Mouse (Mus musculus) adrenal gland, postnatal 10 days (tissue): ENCODE results near the gene Cnga3. TPM values are rescaled to one million over a fixed set of nuclear protein-coding genes. Genes with fewer than 3 reads are reported as not detected.

Source experiments
- DNase-seq: peaks from one replicate; pipeline ENCODE4 v3.0.0; 2021; ENCODE audit warnings: mixed read lengths
- total RNA-seq, 2 experiments: library from RNA; stranded (reverse); gene quantifications; 2 replicates each; pipeline ENCODE4 v1.2.3; 2021

Gene Cnga3
- total RNA-seq, 2 experiments from 2014 or later = 1.5 to 2.2 TPM

GRCm38 (mm10) chr1:37286556-37286955, 72.3 kb downstream of the Cnga3 start:
- DNase-seq = no peak

GRCm38 (mm10) chr1:37287748-37288147, 73.5 kb downstream of the Cnga3 start:
- peak; percentile 72 for DNase-seq

GRCm38 (mm10) chr1:37288181-37288935, 74.1 kb downstream of the Cnga3 start:
- DNase-seq = peak; percentile 34

GRCm38 (mm10) chr1:37288941-37289340, 74.7 kb downstream of the Cnga3 start:
- DNase-seq = no peak

- DNase-seq = no peak
Observed at GRCm38 (mm10) chr1:37296414-37296813, 82.2 kb downstream of the Cnga3 start.

GRCm38 (mm10) chr1:37298904-37299303, 84.7 kb downstream of the Cnga3 start:
- DNase-seq = no peak

GRCm38 (mm10) chr1:37299540-37300491, 85.6 kb downstream of the Cnga3 start, which contains the start of gene Inpp4a:
Inpp4a (plus strand) TSS chr1:37299865.
- DNase-seq = peak; percentile 99

GRCm38 (mm10) chr1:37300650-37301049, 86.4 kb downstream of the Cnga3 start:
- DNase-seq = no peak

- no peak for DNase-seq
Observed at GRCm38 (mm10) chr1:37302801-37303200, 88.6 kb downstream of the Cnga3 start.

- no peak for DNase-seq
Observed at GRCm38 (mm10) chr1:37305691-37306287, 91.6 kb downstream of the Cnga3 start.

GRCm38 (mm10) chr1:37307586-37307985, 93.4 kb downstream of the Cnga3 start:
- DNase-seq = no peak

GRCm38 (mm10) chr1:37308021-37308742, 93.9 kb downstream of the Cnga3 start:
- no peak for DNase-seq

GRCm38 (mm10) chr1:37308743-37309100, 94.5 kb downstream of the Cnga3 start:
- DNase-seq = no peak

GRCm38 (mm10) chr1:37309939-37310515, 95.8 kb downstream of the Cnga3 start:
- no peak for DNase-seq

Other genes starting within 250 kb of the Cnga3 start
- gene Vwa3b, start 187.8 kb upstream of the Cnga3 start, total RNA-seq = 1 to 10 TPM; 1.9 to 2.8 TPM
- gene Inpp4a, start 85.4 kb downstream of the Cnga3 start, total RNA-seq = 10 to 100 TPM; 18.4 to 23.5 TPM
- gene Coa5, start 215.7 kb downstream of the Cnga3 start, total RNA-seq = 100 to 1,000 TPM in 1 of 2 experiments, 10 to 100 TPM in 1; 85.2 to 102 TPM
- gene Unc50, start 215.7 kb downstream of the Cnga3 start, total RNA-seq = 10 to 100 TPM; 60.7 to 62.2 TPM